Mouse (Mus musculus) MEL (cell line): ENCODE measurements at regions not wholly inside any gene's neighbourhood (a gene's known extent, or its start where the extent isn't known, plus 50 kb on each side); places are given as distances from the start of the nearest gene placed in this dataset.

Experiments used
- DNase-seq: peaks from one replicate; pipeline ENCODE4 v3.0.0; 2011; ENCODE audit warnings: low read depth, low spot score
- H3K27ac ChIP-seq: 2 replicates; pipeline ENCODE4 v1.5.1; 2012; ENCODE audit warnings: low read depth, mild to moderate bottlenecking, control low read depth, low read length, moderate library complexity; ENCODE audit not compliant: control insufficient read depth
- H3K27me3 ChIP-seq, 2 experiments: fragments of 150-350 bp in 1 of 2; sonication (generic) in 1 of 2; 2 replicates each; pipeline ENCODE4 v1.6.1; 2012; ENCODE audit warnings: low read length in 2 of 2, mild to moderate bottlenecking in 2 of 2, improper control_type of control experiment in 1 of 2, moderate library complexity in 1 of 2; ENCODE audit not compliant: insufficient read depth in 2 of 2, control insufficient read depth in 1 of 2
- H3K36me3 ChIP-seq, 2 experiments: 2 replicates each; pipeline ENCODE4 v1.6.1; 2012 to 2014; ENCODE audit warnings: low read length in 2 of 2, improper control_type of control experiment in 1 of 2, inconsistent platforms in 1 of 2, mild to moderate bottlenecking in 1 of 2; ENCODE audit not compliant: insufficient read depth in 2 of 2, control insufficient read depth in 1 of 2
- H3K4me1 ChIP-seq, 2 experiments: fragments of 150-350 bp in 1 of 2; sonication (generic) in 1 of 2; 2 replicates each; pipeline ENCODE4 v1.6.1; 2012; ENCODE audit warnings: low read length in 2 of 2, improper control_type of control experiment in 1 of 2, mild to moderate bottlenecking in 1 of 2; ENCODE audit not compliant: insufficient read depth in 2 of 2, control insufficient read depth in 1 of 2
- H3K4me3 ChIP-seq, 2 experiments: fragments of 150-350 bp in 1 of 2; sonication (generic) in 1 of 2; 2 replicates each; pipeline ENCODE4 v1.5.1; 2012; ENCODE audit warnings: low read depth in 2 of 2, low read length in 2 of 2, mild to moderate bottlenecking in 2 of 2, moderate library complexity in 2 of 2, control low read depth in 1 of 2, improper control_type of control experiment in 1 of 2; ENCODE audit not compliant: control insufficient read depth in 1 of 2, insufficient read depth in 1 of 2
- H3K79me2 ChIP-seq: 2 replicates; pipeline ENCODE4 v1.6.1; 2012; ENCODE audit warnings: mild to moderate bottlenecking, low read length, moderate library complexity; ENCODE audit not compliant: control insufficient read depth, poor library complexity, insufficient read depth
- H3K9ac ChIP-seq: 2 replicates; pipeline ENCODE4 v1.6.1; 2012; ENCODE audit warnings: low read depth, mild to moderate bottlenecking, control low read depth, low read length, moderate library complexity; ENCODE audit not compliant: control insufficient read depth, poor library complexity, severe bottlenecking
- H3K9me3 ChIP-seq: fragments of 150-350 bp; sonication (generic); replicated peaks from 2 replicates; pipeline ENCODE4 v1.6.1; 2012; ENCODE audit warnings: mild to moderate bottlenecking, low read length, improper control_type of control experiment, moderate library complexity; ENCODE audit not compliant: insufficient read depth
- BHLHE40 ChIP-seq: IDR thresholded peaks from 2 replicates; pipeline ENCODE4 v1.6.1; 2012; ENCODE audit warnings: low read depth, mild to moderate bottlenecking, inconsistent platforms, low read length, improper control_type of control experiment, borderline replicate concordance
- ELF1 ChIP-seq: IDR thresholded peaks from 2 replicates; pipeline ENCODE4 v1.6.1; 2014; ENCODE audit warnings: low read depth, mild to moderate bottlenecking, inconsistent platforms, low read length, improper control_type of control experiment, moderate library complexity
- EP300 ChIP-seq, 2 experiments: IDR thresholded peaks; 2 replicates each; pipeline ENCODE4 v1.6.1; 2011; ENCODE audit warnings: improper control_type of control experiment in 2 of 2, low read length in 2 of 2, low read depth in 1 of 2, mild to moderate bottlenecking in 1 of 2
- ETS1 ChIP-seq: IDR thresholded peaks from 2 replicates; pipeline ENCODE4 v1.6.1; 2012; ENCODE audit warnings: low read depth, mild to moderate bottlenecking, inconsistent platforms, low read length, improper control_type of control experiment, moderate library complexity
- GATA1 ChIP-seq: IDR thresholded peaks from 2 replicates; pipeline ENCODE4 v1.6.1; 2011; ENCODE audit warnings: low read depth, low read length, improper control_type of control experiment
- HCFC1 ChIP-seq: IDR thresholded peaks from 2 replicates; pipeline ENCODE4 v1.6.1; 2012; ENCODE audit warnings: low read depth, mild to moderate bottlenecking, inconsistent platforms, low read length, improper control_type of control experiment, moderate library complexity
- JUND ChIP-seq: IDR thresholded peaks from 2 replicates; pipeline ENCODE4 v1.6.1; 2011; ENCODE audit warnings: low read depth, mild to moderate bottlenecking, improper control_type of control experiment, low read length
- MEF2A ChIP-seq: IDR thresholded peaks from 2 replicates; pipeline ENCODE4 v1.6.1; 2014; ENCODE audit warnings: low read depth, mild to moderate bottlenecking, inconsistent platforms, low read length, improper control_type of control experiment; ENCODE audit not compliant: poor library complexity, insufficient replicate concordance, severe bottlenecking; ENCODE audit errors: extremely low read depth
- MXI1 ChIP-seq: IDR thresholded peaks from 2 replicates; pipeline ENCODE4 v1.6.1; 2011; ENCODE audit warnings: mild to moderate bottlenecking, low read depth, low read length, improper control_type of control experiment
- MYB ChIP-seq: IDR thresholded peaks from 2 replicates; pipeline ENCODE4 v1.6.1; 2011; ENCODE audit warnings: mild to moderate bottlenecking, low read depth, low read length, improper control_type of control experiment
- NELFE ChIP-seq: IDR thresholded peaks from 2 replicates; pipeline ENCODE4 v1.6.1; 2011; ENCODE audit warnings: low read depth, low read length, improper control_type of control experiment
- POLR2A ChIP-seq, 2 experiments: IDR thresholded peaks; 2 replicates each; pipeline ENCODE4 v1.6.1; 2011 to 2012; ENCODE audit warnings: low read length in 2 of 2, mild to moderate bottlenecking in 2 of 2, control low read depth in 1 of 2, improper control_type of control experiment in 1 of 2, low read depth in 1 of 2, moderate library complexity in 1 of 2; ENCODE audit not compliant: control insufficient read depth in 1 of 2, insufficient read depth in 1 of 2, poor library complexity in 1 of 2
- RAD21 ChIP-seq: IDR thresholded peaks from 2 replicates; pipeline ENCODE4 v1.6.1; 2011; ENCODE audit warnings: mild to moderate bottlenecking, low read depth, low read length, improper control_type of control experiment
- TCF12 ChIP-seq: IDR thresholded peaks from 2 replicates; pipeline ENCODE4 v1.6.1; 2014; ENCODE audit warnings: low read depth, mild to moderate bottlenecking, inconsistent platforms, low read length, improper control_type of control experiment, moderate library complexity
- USF1 ChIP-seq: IDR thresholded peaks from 2 replicates; pipeline ENCODE4 v1.6.1; 2014; ENCODE audit warnings: low read depth, mild to moderate bottlenecking, inconsistent platforms, low read length, improper control_type of control experiment, moderate library complexity
- ZKSCAN1 ChIP-seq: IDR thresholded peaks from 2 replicates; pipeline ENCODE4 v1.6.1; 2012; ENCODE audit warnings: low read depth, mild to moderate bottlenecking, inconsistent platforms, low read length, improper control_type of control experiment, moderate library complexity
- ZMIZ1 ChIP-seq: IDR thresholded peaks from 2 replicates; pipeline ENCODE4 v1.6.1; 2012; ENCODE audit warnings: low read depth, mild to moderate bottlenecking, inconsistent platforms, low read length, improper control_type of control experiment, moderate library complexity

- no peak for TF ChIP-seq ZMIZ1
- TF ChIP-seq BHLHE40: 0 out of 2 replicates have a peak, but pooled peaks have one; percentile 14
- TF ChIP-seq JUND: 0 out of 2 replicates have a peak, but pooled peaks have one; percentile 7
- peak; percentile 20; the same call in 1 of the 2 replicates for TF ChIP-seq ETS1
- TF ChIP-seq EP300 (IDR thresholded peaks at IDR 0.05; ENCODE audit: low read depth in 1 of 2, low read length in 2 of 2): peak; percentile 35 to 49; a peak in 3 of 4 replicates
- TF ChIP-seq RAD21: no peak
- 0 out of 2 replicates have a peak, but pooled peaks have one; percentile 11 for TF ChIP-seq TCF12
- TF ChIP-seq GATA1: no peak
- 0 out of 2 replicates have a peak, but pooled peaks have one; percentile 43 for TF ChIP-seq MYB
- no peak for TF ChIP-seq ELF1
- TF ChIP-seq USF1: no peak
- no peak for TF ChIP-seq MXI1
- no peak for TF ChIP-seq ZKSCAN1
- Histone ChIP-seq H3K4me3 (no peak overlapping the region), H3K9ac (no peak overlapping the region), H3K79me2 (no peaks in the 10 kb centered on the region), H3K27me3 (no peaks in the 10 kb centered on the region), H3K9me3 (no peaks in the 10 kb centered on the region), H3K27ac (peak overlapping the region; percentile 26; the same call in 1 of the 2 replicates), H3K4me1 (peaks cover 4 to 9% of the 10 kb centered on the region in 2 experiments), H3K36me3 (peaks cover 0 to 4% of the 10 kb centered on the region in 2 experiments; a peak in 1 of 4 replicates)
- peak; percentile 77 for DNase-seq
Measured at GRCm38 (mm10) chr16:92920947-92921346, 95.0 kb upstream of the Runx1 start.

- H3K27ac ChIP-seq: no peak overlapping the region
- H3K4me3 ChIP-seq: no peak overlapping the region
- no peaks in the 10 kb centered on the region for H3K79me2 ChIP-seq
- no peak overlapping the region for H3K9ac ChIP-seq
- H3K9me3 ChIP-seq: no peaks in the 10 kb centered on the region
- DNase-seq: no peak
- no peaks in the 10 kb centered on the region for H3K27me3 ChIP-seq
- peaks cover 0 to 4% of the 10 kb centered on the region in 2 experiments; a peak in 1 of 4 replicates for H3K36me3 ChIP-seq
- H3K4me1 ChIP-seq: peaks cover 4 to 9% of the 10 kb centered on the region in 2 experiments
- TF ChIP-seq MEF2A (no peak), NELFE (no peak), HCFC1 (no peak), POLR2A (IDR thresholded peaks at IDR 0.05; ENCODE audit: control insufficient read depth in 1 of 2, insufficient read depth in 1 of 2, low read depth in 1 of 2, low read length in 2 of 2, poor library complexity in 1 of 2) (no peak), EP300 (IDR thresholded peaks at IDR 0.05; ENCODE audit: low read depth in 1 of 2, low read length in 2 of 2) (no peak), MYB (no peak)
Measured at GRCm38 (mm10) chr16:92917356-92917755, 91.4 kb upstream of the Runx1 start.
